Mouse (Mus musculus) myocyte (in vitro differentiated cells): ENCODE measurements at regions not wholly inside any gene's neighbourhood (a gene's known extent, or its start where the extent isn't known, plus 50 kb on each side); places are given as distances from the start of the nearest gene placed in this dataset.
A peak's percentile ranks its signal among the peaks of the same experiment; 100 is the strongest.

Source experiments
- H3K27me3 ChIP-seq: one replicate; pipeline ENCODE4 v1.6.1; 2011; ENCODE audit not compliant: control insufficient read depth, insufficient read depth, insufficient read length
- H3K36me3 ChIP-seq: one replicate; pipeline ENCODE4 v1.6.1; 2011; ENCODE audit not compliant: control insufficient read depth, insufficient read depth
- H3K4me2 ChIP-seq: one replicate; pipeline ENCODE4 v1.6.1; 2011; ENCODE audit warnings: low read depth, control low read depth
- H3K4me3 ChIP-seq: one replicate; pipeline ENCODE4 v1.5.1; 2011; ENCODE audit warnings: mild to moderate bottlenecking, control low read depth, moderate library complexity
- H3K79me2 ChIP-seq: one replicate; pipeline ENCODE4 v1.6.1; 2011; ENCODE audit not compliant: control insufficient read depth, insufficient read depth
- H3ac ChIP-seq: one replicate; pipeline ENCODE4 v1.6.1; 2011; ENCODE audit not compliant: control insufficient read depth, insufficient read length
- CEBPB ChIP-seq: IDR thresholded peaks from 2 replicates; pipeline ENCODE4 v1.6.1; 2011; ENCODE audit warnings: mild to moderate bottlenecking, moderate library complexity; ENCODE audit not compliant: poor library complexity, insufficient read depth, severe bottlenecking
- E2F4 ChIP-seq: IDR thresholded peaks from one replicate; pipeline ENCODE4 v1.6.1; 2011; ENCODE audit warnings: mild to moderate bottlenecking, control low read depth, moderate library complexity; ENCODE audit not compliant: insufficient read depth
- MAX ChIP-seq: IDR thresholded peaks from one replicate; pipeline ENCODE4 v1.6.1; 2011; ENCODE audit warnings: low read depth, mild to moderate bottlenecking, control low read depth
- MYOD1 ChIP-seq, 3 experiments: IDR thresholded peaks; one replicate each; pipeline ENCODE4 v1.6.1; 2011; ENCODE audit warnings: control low read depth in 2 of 3, low read depth in 2 of 3, mild to moderate bottlenecking in 2 of 3, moderate library complexity in 1 of 3; ENCODE audit not compliant: insufficient read length in 2 of 3, control insufficient read depth in 1 of 3
- MYOG ChIP-seq, 3 experiments: IDR thresholded peaks; one replicate each; pipeline ENCODE4 v1.6.1; 2011; ENCODE audit warnings: control low read depth in 2 of 3, low read depth in 2 of 3, mild to moderate bottlenecking in 2 of 3; ENCODE audit not compliant: insufficient read length in 2 of 3, control insufficient read depth in 1 of 3, insufficient read depth in 1 of 3
- POLR2A ChIP-seq: IDR thresholded peaks from one replicate; pipeline ENCODE4 v1.6.1; 2011; ENCODE audit warnings: low read depth, mild to moderate bottlenecking, control low read depth, moderate library complexity; ENCODE audit not compliant: insufficient read length
- POLR2AphosphoS2 ChIP-seq: IDR thresholded peaks from one replicate; pipeline ENCODE4 v1.6.1; 2011; ENCODE audit warnings: low read depth, control low read depth; ENCODE audit not compliant: insufficient read length
- REST ChIP-seq: IDR thresholded peaks from one replicate; pipeline ENCODE4 v1.6.1; 2011; ENCODE audit warnings: mild to moderate bottlenecking, control low read depth, moderate library complexity; ENCODE audit not compliant: insufficient read depth, insufficient read length
- SRF ChIP-seq: IDR thresholded peaks from one replicate; pipeline ENCODE4 v1.6.1; 2011; ENCODE audit warnings: low read depth; ENCODE audit not compliant: control insufficient read depth, insufficient read length
- TCF12 ChIP-seq: IDR thresholded peaks from one replicate; pipeline ENCODE4 v1.6.1; 2011; ENCODE audit warnings: mild to moderate bottlenecking, control low read depth; ENCODE audit not compliant: poor library complexity, insufficient read depth, severe bottlenecking
- TCF3 ChIP-seq: IDR thresholded peaks from one replicate; pipeline ENCODE4 v1.6.1; 2011; ENCODE audit warnings: low read depth, control low read depth; ENCODE audit not compliant: insufficient read length
- USF1 ChIP-seq: IDR thresholded peaks from one replicate; pipeline ENCODE4 v1.6.1; 2011; ENCODE audit warnings: low read depth, mild to moderate bottlenecking, control low read depth, moderate library complexity

- no peak for TF ChIP-seq MYOD1 (IDR thresholded peaks at IDR 0.05; ENCODE audit: control insufficient read depth in 1 of 3, insufficient read length in 2 of 3, low read depth in 2 of 3)
- TF ChIP-seq TCF3 = no peak
- Histone ChIP-seq H3K27me3 (no peaks in the 10 kb centered on the region), H3K4me2 (no peak overlapping the region), H3K79me2 (no peaks in the 10 kb centered on the region), H3ac (no peak overlapping the region), H3K36me3 (no peaks in the 10 kb centered on the region), H3K4me3 (no peak overlapping the region)
Measured at GRCm38 (mm10) chr1:82150219-82151128, 82.4 kb upstream of the Gm9747 start.

DNA sequence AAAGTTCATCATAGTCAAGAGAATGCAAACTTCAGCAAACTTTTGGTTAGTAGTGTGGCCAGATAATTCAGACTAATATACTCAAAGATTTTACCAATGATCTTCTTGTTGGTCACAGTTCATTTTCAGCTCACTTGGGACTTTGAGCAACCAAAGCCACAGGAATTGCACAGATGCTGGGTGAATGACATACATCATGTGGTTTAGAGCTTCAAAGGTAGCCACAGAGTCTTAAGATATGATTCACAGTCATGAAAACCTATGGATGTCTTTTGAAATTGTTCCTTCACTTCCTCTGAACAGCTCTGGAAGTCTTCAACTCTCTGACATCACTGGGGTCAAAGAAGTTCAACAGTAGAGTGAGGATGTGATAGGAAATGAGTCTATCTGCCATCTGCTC, 77.0 kb upstream of the Gm9747 start:
- Histone ChIP-seq H3K4me2 (no peak overlapping the region), H3K79me2 (no peaks in the 10 kb centered on the region), H3K36me3 (no peaks in the 10 kb centered on the region), H3K4me3 (no peak overlapping the region), H3K27me3 (no peaks in the 10 kb centered on the region), H3ac (no peak overlapping the region)
- TF ChIP-seq USF1 = peak; percentile 15
- TF ChIP-seq CEBPB = peak; percentile 86
- no peak for TF ChIP-seq SRF

- H3ac ChIP-seq = no peak overlapping the region
- H3K79me2 ChIP-seq = no peaks in the 10 kb centered on the region
- H3K27me3 ChIP-seq = no peaks in the 10 kb centered on the region
- no peak overlapping the region for H3K4me2 ChIP-seq
- no peak overlapping the region for H3K4me3 ChIP-seq
- no peaks in the 10 kb centered on the region for H3K36me3 ChIP-seq
- TF ChIP-seq USF1 (no peak), E2F4 (no peak), POLR2A (no peak), MYOD1 (IDR thresholded peaks at IDR 0.05; ENCODE audit: control insufficient read depth in 1 of 3, insufficient read length in 2 of 3, low read depth in 2 of 3) (no peak), CEBPB (no peak), MYOG (IDR thresholded peaks at IDR 0.05; ENCODE audit: control insufficient read depth in 1 of 3, insufficient read depth in 1 of 3, insufficient read length in 2 of 3, low read depth in 2 of 3) (no peak), MAX (no peak), REST (no peak), TCF12 (no peak), TCF3 (no peak), SRF (no peak), POLR2AphosphoS2 (no peak)
Measured at GRCm38 (mm10) chr1:82157013-82157412, 75.9 kb upstream of the Gm9747 start.

DNA sequence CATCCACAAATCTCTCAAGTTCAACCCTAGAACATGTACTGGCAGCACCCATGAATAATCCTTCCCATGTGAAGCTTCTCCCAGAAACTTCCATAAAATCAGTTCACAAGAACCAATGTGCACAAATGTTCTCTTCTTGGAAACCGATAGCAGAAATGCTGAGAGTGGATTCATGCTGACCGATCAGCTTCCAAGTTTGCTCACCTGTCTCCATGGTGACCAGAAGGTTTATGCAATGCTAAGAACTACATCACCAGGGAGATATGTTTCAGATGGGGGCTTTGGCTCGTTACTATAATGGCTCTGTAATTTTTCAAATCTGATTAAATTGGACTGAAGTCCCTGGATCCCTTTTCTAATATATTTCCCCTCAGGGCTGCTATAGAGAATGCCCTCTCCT, 74.4 kb upstream of the Gm9747 start:
- TF ChIP-seq USF1 (no peak), MAX (no peak), POLR2AphosphoS2 (no peak), E2F4 (no peak), POLR2A (no peak), CEBPB (no peak), TCF12 (no peak), SRF (no peak), TCF3 (no peak), MYOD1 (IDR thresholded peaks at IDR 0.05; ENCODE audit: control insufficient read depth in 1 of 3, insufficient read length in 2 of 3, low read depth in 2 of 3) (no peak), REST (no peak), MYOG (IDR thresholded peaks at IDR 0.05; ENCODE audit: control insufficient read depth in 1 of 3, insufficient read depth in 1 of 3, insufficient read length in 2 of 3, low read depth in 2 of 3) (no peak)
- Histone ChIP-seq H3K4me3 (no peak overlapping the region), H3ac (no peak overlapping the region), H3K79me2 (no peaks in the 10 kb centered on the region), H3K4me2 (no peak overlapping the region), H3K27me3 (no peaks in the 10 kb centered on the region), H3K36me3 (no peaks in the 10 kb centered on the region)

- H3K4me3 ChIP-seq = no peak overlapping the region
- no peaks in the 10 kb centered on the region for H3K27me3 ChIP-seq
- no peak for TF ChIP-seq POLR2AphosphoS2
- TF ChIP-seq MYOD1 (IDR thresholded peaks at IDR 0.05; ENCODE audit: control insufficient read depth in 1 of 3, insufficient read length in 2 of 3, low read depth in 2 of 3) = no peak
- TF ChIP-seq TCF12 = no peak
- no peak for TF ChIP-seq SRF
- TF ChIP-seq E2F4 = no peak
- no peak for TF ChIP-seq MYOG (IDR thresholded peaks at IDR 0.05; ENCODE audit: control insufficient read depth in 1 of 3, insufficient read depth in 1 of 3, insufficient read length in 2 of 3, low read depth in 2 of 3)
- H3K79me2 ChIP-seq = no peaks in the 10 kb centered on the region
- H3K4me2 ChIP-seq = no peak overlapping the region
- no peak overlapping the region for H3ac ChIP-seq
- no peaks in the 10 kb centered on the region for H3K36me3 ChIP-seq
Measured at GRCm38 (mm10) chr1:82159201-82159600, 73.7 kb upstream of the Gm9747 start.
